Mouse (Mus musculus) heart, postnatal 14 days (tissue): ENCODE measurements around the gene 2210010C04Rik. TPM values are rescaled to one million over a fixed set of nuclear protein-coding genes. Genes with fewer than 3 reads are reported as not detected.
"Not testable (repeated sequence)": the region's sequence is repeated elsewhere in the genome, so short reads cannot be mapped to it uniquely, and the experiment has no call there.

ENCODE experiments used
- DNase-seq, 2 experiments: peaks; one replicate each; pipeline ENCODE4 v3.0.0; 2021 to 2022
- intact Hi-C: fragments of 180-260 bp; cut with DNase I; formaldehyde crosslinking; loops from one replicate; pipeline ENCODE4 v1.15.1; 2025
- total RNA-seq, 2 experiments: library from RNA; stranded (reverse); gene quantifications; 2 replicates each; pipeline ENCODE4 v1.2.3; 2021

Gene 2210010C04Rik
- total RNA-seq, 2 experiments from 2014 or later = not detected

DNA sequence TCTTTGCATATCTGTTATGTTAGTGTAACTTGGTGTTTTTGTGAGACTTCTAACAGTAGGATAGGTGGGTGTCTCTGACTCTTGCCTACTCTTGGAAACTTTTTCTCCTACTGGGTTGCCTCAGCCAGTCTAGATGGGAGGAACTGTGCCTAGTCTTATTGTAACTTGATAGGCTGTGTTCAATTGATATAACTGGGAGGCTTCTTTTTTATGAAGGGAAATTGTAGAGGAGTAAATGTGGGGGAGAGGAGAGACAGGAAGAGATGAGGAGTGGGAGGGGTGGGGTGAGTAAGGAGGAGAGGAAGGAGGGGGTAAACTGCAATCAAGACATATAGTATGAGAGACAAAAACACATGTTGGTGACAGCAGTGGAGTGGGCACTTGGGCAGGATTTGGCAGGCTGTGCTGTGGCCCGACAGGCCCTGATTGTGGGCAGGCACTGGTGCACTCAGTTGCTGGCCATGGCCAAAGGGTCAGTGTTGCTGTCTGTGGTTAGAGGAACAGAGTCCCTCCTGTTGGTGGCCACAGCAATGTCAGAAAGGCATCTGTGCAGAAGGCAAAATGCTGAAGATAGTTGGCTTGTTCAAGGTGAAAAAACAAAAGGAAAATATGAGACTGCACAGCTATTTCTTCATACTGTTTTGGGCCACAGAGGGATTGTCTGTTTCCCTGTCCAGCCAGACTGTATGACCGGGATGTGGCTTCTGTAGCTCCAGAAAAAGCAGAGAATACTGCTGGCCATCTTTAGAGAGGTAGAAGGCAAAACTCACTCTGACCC is 9.2 kb downstream of the 2210010C04Rik start:
- intact Hi-C loops = no loop called here
- DNase-seq = no peak

DNA sequence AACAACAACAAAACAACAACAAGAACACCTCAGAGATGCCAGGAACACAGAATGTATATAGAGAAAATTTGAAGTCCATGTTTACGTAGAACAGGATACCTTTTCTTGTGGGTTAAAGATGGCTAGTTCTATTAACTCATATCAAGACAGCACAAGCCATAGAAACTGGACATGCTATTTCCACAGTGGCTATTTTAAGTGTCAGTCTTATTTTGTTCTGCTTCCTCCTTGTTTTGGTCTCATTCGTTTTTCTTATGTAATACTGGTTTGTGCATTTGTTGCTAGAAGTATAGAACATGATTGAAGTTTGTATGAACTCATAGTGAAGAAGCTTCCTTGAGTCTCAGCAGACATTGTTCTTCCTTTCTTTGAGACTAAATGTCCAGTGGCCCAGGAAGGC is 16.2 kb downstream of the 2210010C04Rik start:
- intact Hi-C loops = no loop called here
- no peak for DNase-seq

- DNase-seq = no peak
- intact Hi-C loops = no loop called here
Observed at GRCm38 (mm10) chr6:41018629-41019028, 16.7 kb downstream of the 2210010C04Rik start.

GRCm38 (mm10) chr6:41015065-41015464 is 20.2 kb downstream of the 2210010C04Rik start:
- intact Hi-C loops = no loop called here
- no peak for DNase-seq

DNA sequence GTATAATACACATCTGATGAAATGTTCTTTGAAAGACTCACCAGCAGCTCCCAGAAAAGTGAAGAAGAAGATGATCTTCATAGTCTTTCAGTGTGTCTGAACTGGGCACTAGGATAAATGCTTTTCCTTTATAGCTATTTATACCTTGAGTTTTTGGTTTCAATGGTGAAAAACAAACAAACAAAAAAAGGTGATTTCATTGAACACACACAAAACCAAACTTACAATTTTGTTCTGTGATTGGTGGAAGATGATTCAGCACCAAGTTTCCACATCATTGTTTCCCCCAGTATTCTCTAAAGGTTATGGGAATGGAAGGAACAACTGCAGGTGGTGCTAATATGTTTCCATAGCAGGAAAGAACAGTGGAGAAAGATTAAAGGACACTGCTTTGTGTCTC is 35.9 kb downstream of the 2210010C04Rik start, which contains the start of gene Gm2663:
Gm2663 (minus strand) TSS at position 101 of the 400 bp plus-strand sequence.
- intact Hi-C loops, DNase-seq: not testable (repeated sequence)

Other genes starting within 250 kb of the 2210010C04Rik start
- gene Moxd2, start 148.0 kb downstream of the 2210010C04Rik start, total RNA-seq = not detected
- gene Prss58, start 135.1 kb downstream of the 2210010C04Rik start, total RNA-seq = not detected
- gene 1700074P13Rik, start 95.0 kb downstream of the 2210010C04Rik start, total RNA-seq = not detected
- not detected for gene Gm4744, start 83.6 kb downstream of the 2210010C04Rik start, total RNA-seq
- not detected for gene 1810009J06Rik, start 70.8 kb downstream of the 2210010C04Rik start, total RNA-seq
- gene Gm2663, start 36.0 kb downstream of the 2210010C04Rik start, total RNA-seq = not detected